Mouse (Mus musculus) erythroblast, adult 5-6 weeks (primary cell): ENCODE results near the gene Msx2. TPM values are rescaled to one million over a fixed set of nuclear protein-coding genes. Genes with fewer than 3 reads are reported as not detected.

ENCODE experiments used
- ATAC-seq: replicated peaks from 2 replicates; pipeline ENCODE4 v1.8.0; 2016; ENCODE audit warnings: moderate number of reproducible peaks, mild to moderate bottlenecking, moderate TSS enrichment, inconsistent platforms; ENCODE audit not compliant: poor library complexity, low FRiP score, severe bottlenecking
- total RNA-seq, 2 experiments: library from RNA; stranded (forward) in 1 of 2; stranded (reverse) in 1 of 2; fragments of 150-400 nt in 1 of 2; fragments of 200-764, 138-1000 nt in 1 of 2; gene quantifications; 2 replicates each; pipeline versions ENCODE4 v1.2.3 to v1.2.4; 2015 to 2017; ENCODE audit warnings: low replicate concordance in 2 of 2

The Msx2 gene
- total RNA-seq, 2 experiments from 2014 or later = not detected

GRCm38 (mm10) chr13:53466189-53466866 is 6.5 kb downstream of the Msx2 start:
- no peak for ATAC-seq

GRCm38 (mm10) chr13:53465191-53465820 is 7.6 kb downstream of the Msx2 start:
- ATAC-seq = no peak

GRCm38 (mm10) chr13:53464441-53465001 is 8.4 kb downstream of the Msx2 start:
- ATAC-seq = no peak

GRCm38 (mm10) chr13:53463946-53464345 is 8.9 kb downstream of the Msx2 start:
- ATAC-seq = no peak

GRCm38 (mm10) chr13:53463037-53463436 is 9.8 kb downstream of the Msx2 start:
- no peak for ATAC-seq

- ATAC-seq = no peak
Measured at GRCm38 (mm10) chr13:53462649-53462970, 10.3 kb downstream of the Msx2 start.

- ATAC-seq = no peak
Measured at GRCm38 (mm10) chr13:53461855-53462648, 10.8 kb downstream of the Msx2 start.

GRCm38 (mm10) chr13:53461346-53461745 is 11.5 kb downstream of the Msx2 start:
- ATAC-seq = no peak

GRCm38 (mm10) chr13:53458766-53459165 is 14.1 kb downstream of the Msx2 start:
- ATAC-seq = no peak

- no peak for ATAC-seq
Measured at GRCm38 (mm10) chr13:53454794-53455672, 17.8 kb downstream of the Msx2 start.

GRCm38 (mm10) chr13:53453927-53454326 is 18.9 kb downstream of the Msx2 start:
- ATAC-seq = no peak

- ATAC-seq = no peak
Measured at GRCm38 (mm10) chr13:53447609-53448008, 25.3 kb downstream of the Msx2 start.

- no peak for ATAC-seq
Measured at GRCm38 (mm10) chr13:53443602-53444001, 29.3 kb downstream of the Msx2 start.

- no peak for ATAC-seq
Measured at GRCm38 (mm10) chr13:53442168-53442980, 30.5 kb downstream of the Msx2 start.

GRCm38 (mm10) chr13:53441307-53442028 is 31.4 kb downstream of the Msx2 start:
- ATAC-seq = peak; percentile 57

GRCm38 (mm10) chr13:53439957-53440356 is 32.9 kb downstream of the Msx2 start:
- no peak for ATAC-seq

- peak; percentile 78 for ATAC-seq
Measured at GRCm38 (mm10) chr13:53426507-53426906, 46.4 kb downstream of the Msx2 start.

GRCm38 (mm10) chr13:53421189-53421588 is 51.7 kb downstream of the Msx2 start:
- no peak for ATAC-seq
